In genomic region chr7:139861411-139861810, GRCm38 (mm10) we compare ENCODE assay signal across 8 mouse cellular contexts. TPM values are rescaled to one million over a fixed set of nuclear protein-coding genes. Genes with fewer than 3 reads are reported as not detected.
DNase-seq lines count a peak whose midpoint lies in the region; ATAC-seq lines count a peak whose summit lies in the region.
"Had no signal": no experiment of that assay in that cellular context is flagged by ENCODE, and none has a peak within 500 bp of the region (broad histone marks: within the 10 kb centered on the region; RNA-seq: fewer than 3 reads in every experiment).

No protein-coding gene starts in this region.

- no peaks in the 10 kb centered on the region for H3K27me3 ChIP-seq in forebrain, embryonic 15.5 days
- H3K27me3 ChIP-seq in limb, embryonic 11.5 days (ENCODE audit: control insufficient read depth, insufficient read depth, low read length) = no peaks in the 10 kb centered on the region
- H3K27me3 ChIP-seq: heart, embryonic 15.5 days had no signal

- no peaks in the 10 kb centered on the region for H3K4me1 ChIP-seq in forebrain, embryonic 15.5 days
- H3K4me1 ChIP-seq in limb, embryonic 11.5 days (ENCODE audit: control insufficient read depth, insufficient read depth, low read length) = no peaks in the 10 kb centered on the region
- H3K4me1 ChIP-seq: heart, embryonic 15.5 days had no signal

- ATAC-seq in forebrain, embryonic 15.5 days (replicated peaks) = peak; percentile 46; the same call in 1 of the 2 replicates
- ATAC-seq in limb, embryonic 11.5 days (ENCODE audit: insufficient number of reproducible peaks, low FRiP score, low TSS enrichment, low read depth) = no peak

- H3K27ac ChIP-seq in forebrain, embryonic 15.5 days (replicated peaks) = no peak overlapping the region
- H3K27ac ChIP-seq in limb, embryonic 11.5 days (replicated peaks; ENCODE audit: low read depth, low read length) = no peak overlapping the region
- H3K27ac ChIP-seq: heart, embryonic 15.5 days had no signal

- DNase-seq in 3T3-L1 (ENCODE audit: low read depth, low spot score) = peak; percentile 79
- peak; percentile 18 for DNase-seq in CD4-positive helper T cell, adult 2 months (ENCODE audit: low read depth, low spot score)
- DNase-seq in c-Kit-positive CD71-negative TER-119-negative erythroid progenitor cells, embryonic 14.5 days (ENCODE audit: low read depth) = peak; percentile 23
- DNase-seq in induced T-regulatory cell, adult 2 months (ENCODE audit: low read depth) = peak; percentile 60
- peak; percentile 84 for DNase-seq in limb, embryonic 11.5 days (ENCODE audit: low spot score)
- DNase-seq in retina, postnatal 1 day = peak; percentile 81

- no peak overlapping the region for H3K9ac ChIP-seq in forebrain, embryonic 15.5 days (replicated peaks)
- no peak overlapping the region for H3K9ac ChIP-seq in limb, embryonic 11.5 days (ENCODE audit: low read length)
- H3K9ac ChIP-seq: heart, embryonic 15.5 days had no signal

- no peak overlapping the region for H3K4me3 ChIP-seq in forebrain, embryonic 15.5 days
- H3K4me3 ChIP-seq in limb, embryonic 11.5 days (ENCODE audit: low read depth, low read length) = no peak overlapping the region
- H3K4me3 ChIP-seq: heart, embryonic 15.5 days had no signal

- 35% methylated on average over 3 of the region's 3 CpGs for WGBS in forebrain, embryonic 15.5 days
- 33% methylated on average over 3 of the region's 3 CpGs for WGBS in limb, embryonic 11.5 days

- H3K4me2 ChIP-seq in forebrain, embryonic 15.5 days (replicated peaks) = no peak overlapping the region
- H3K4me2 ChIP-seq in limb, embryonic 11.5 days (ENCODE audit: low read depth, severe bottlenecking) = no peak overlapping the region
- H3K4me2 ChIP-seq: heart, embryonic 15.5 days had no signal

- H3K9me3 ChIP-seq in forebrain, embryonic 15.5 days = no peaks in the 10 kb centered on the region
- H3K9me3 ChIP-seq in limb, embryonic 11.5 days (ENCODE audit: control insufficient read depth, low read length) = no peaks in the 10 kb centered on the region
- H3K9me3 ChIP-seq: heart, embryonic 15.5 days had no signal

- no peaks in the 10 kb centered on the region for H3K36me3 ChIP-seq in forebrain, embryonic 15.5 days
- H3K36me3 ChIP-seq in limb, embryonic 11.5 days (ENCODE audit: control insufficient read depth, insufficient read depth, low read length) = no peaks in the 10 kb centered on the region
- H3K36me3 ChIP-seq: heart, embryonic 15.5 days had no signal

RNA-seq across cellular contexts. Expression of gene Adgra1, which starts 27.4 kb away (rescaled TPM):
- polyA plus RNA-seq in forebrain, embryonic 15.5 days (2015; fragmentation: Nextera tagmentation; extraction: Ambion mirVana) = 11.8 and 12.3 TPM in 2 replicates
- not detected in 2 replicates for polyA plus RNA-seq in limb, embryonic 11.5 days (2014; fragmentation: Nextera tagmentation; extraction: Ambion mirVana)
- polyA plus RNA-seq: heart, embryonic 15.5 days had no signal

RNA-seq across cellular contexts. Expression of gene Kndc1, which starts 33.1 kb away (rescaled TPM):
- 4.9 and 5.1 TPM in 2 replicates for polyA plus RNA-seq in forebrain, embryonic 15.5 days (2015; fragmentation: Nextera tagmentation; extraction: Ambion mirVana)
- polyA plus RNA-seq in limb, embryonic 11.5 days (2014; fragmentation: Nextera tagmentation; extraction: Ambion mirVana) = 0.06 TPM in 1 of 2 replicates, not detected in the other

Comparison
In these comparisons a context has a peak if more than half of its experiments do, and no peak if none do; other contexts are left out.
1. DNase-seq: peak in every context shown above with its lines; median percentile 84 in limb, embryonic 11.5 days; 81 in retina, postnatal 1 day; 79 in 3T3-L1; 60 in induced T-regulatory cell, adult 2 months; 23 in c-Kit-positive CD71-negative TER-119-negative erythroid progenitor cells, embryonic 14.5 days; 18 in CD4-positive helper T cell, adult 2 months.
2. RNA of gene Adgra1, which starts 27.4 kb away (polyA plus RNA-seq): 11.8 to 12.3 TPM in forebrain, embryonic 15.5 days; not detected in limb, embryonic 11.5 days; every median in the first group is over 10 times any median in the second.